Mouse (Mus musculus): ENCODE results near the gene St3gal6. TPM values are rescaled to one million over a fixed set of nuclear protein-coding genes. Genes with fewer than 3 reads are reported as not detected.
A peak's percentile ranks its signal among the peaks of the same experiment; 100 is the strongest.

Gene St3gal6
- polyA plus RNA-seq, 1 experiment, result 11.5 TPM

GRCm38 (mm10) chr16:58455118-58455517 lies 68.9 kb downstream of the St3gal6 start:
- no peaks in the 10 kb centered on the region for H3K9me3 ChIP-seq (ENCODE audit: control insufficient read depth, low read length)
- no peaks in the 10 kb centered on the region for H3K27me3 ChIP-seq (ENCODE audit: control insufficient read depth)
- H3K4me1 ChIP-seq (ENCODE audit: control insufficient read depth), result peaks cover 85% of the 10 kb centered on the region
- peaks cover 60% of the 10 kb centered on the region for H3K36me3 ChIP-seq (ENCODE audit: control insufficient read depth)
- TF ChIP-seq GATA1 (IDR thresholded peaks at IDR 0.05; ENCODE audit: low read length), result no peak
- TF ChIP-seq TAL1 (IDR thresholded peaks at IDR 0.05; ENCODE audit: low read length), result no peak
- H3K4me3 ChIP-seq (replicated peaks), result peak overlapping the region; percentile 22

GRCm38 (mm10) chr16:58454617-58455016 lies 69.4 kb downstream of the St3gal6 start:
- Histone ChIP-seq H3K36me3 (ENCODE audit: control insufficient read depth) (peaks cover 61% of the 10 kb centered on the region), H3K27me3 (ENCODE audit: control insufficient read depth) (no peaks in the 10 kb centered on the region), H3K4me1 (ENCODE audit: control insufficient read depth) (peaks cover 85% of the 10 kb centered on the region), H3K9me3 (ENCODE audit: control insufficient read depth, low read length) (no peaks in the 10 kb centered on the region), H3K4me3 (replicated peaks) (peak overlapping the region; percentile 3)
- TF ChIP-seq TAL1 (IDR thresholded peaks at IDR 0.05; ENCODE audit: low read length) (peak; percentile 45; the same call in 1 of the 3 replicates), GATA1 (IDR thresholded peaks at IDR 0.05; ENCODE audit: low read length) (peak; percentile 66)

DNA sequence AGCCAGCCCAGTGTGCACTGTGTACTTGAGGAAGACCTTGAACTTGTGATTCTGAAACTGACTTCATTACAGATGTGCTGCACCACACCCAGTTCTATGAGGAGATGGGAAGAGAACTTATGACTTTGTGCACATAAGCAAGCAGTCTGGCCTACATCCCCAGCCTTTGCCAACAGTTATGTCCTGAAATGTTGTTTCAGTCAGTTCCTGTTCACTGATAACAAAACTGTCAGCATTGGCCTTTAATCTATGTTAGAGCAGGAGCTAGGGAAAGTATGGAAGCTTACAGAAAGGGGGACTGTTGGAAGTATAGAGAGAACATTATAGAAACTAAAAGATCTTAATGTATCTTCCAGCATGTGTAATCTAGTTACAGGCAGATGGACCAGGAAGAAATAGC lies 70.2 kb downstream of the St3gal6 start:
- Histone ChIP-seq H3K4me1 (ENCODE audit: control insufficient read depth) (peaks cover 87% of the 10 kb centered on the region), H3K27me3 (ENCODE audit: control insufficient read depth) (no peaks in the 10 kb centered on the region), H3K4me3 (replicated peaks) (no peak overlapping the region), H3K36me3 (ENCODE audit: control insufficient read depth) (peaks cover 58% of the 10 kb centered on the region), H3K9me3 (ENCODE audit: control insufficient read depth, low read length) (no peaks in the 10 kb centered on the region)
- TF ChIP-seq TAL1 (IDR thresholded peaks at IDR 0.05; ENCODE audit: low read length) (no peak), GATA1 (IDR thresholded peaks at IDR 0.05; ENCODE audit: low read length) (no peak)

DNA sequence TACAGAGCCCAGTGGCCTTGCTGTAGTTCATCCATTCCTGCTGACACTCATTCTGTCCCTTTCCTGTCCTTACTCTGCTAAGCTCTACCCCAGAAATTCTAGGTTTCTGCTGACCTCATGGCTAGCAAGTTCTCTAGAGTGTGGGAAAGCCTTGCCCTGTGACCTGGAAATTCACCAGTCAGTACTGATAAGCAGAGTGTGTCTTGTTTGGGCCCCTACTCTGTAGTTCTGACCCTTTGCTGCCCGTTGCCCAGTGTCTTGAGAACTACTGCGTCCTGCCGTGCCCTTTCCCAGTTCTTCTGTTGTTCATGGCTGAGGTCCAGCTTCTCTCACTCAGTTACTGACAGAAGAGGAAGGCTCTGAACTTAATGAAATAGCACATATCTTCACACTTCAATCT lies 70.9 kb downstream of the St3gal6 start:
- H3K4me1 ChIP-seq (ENCODE audit: control insufficient read depth), result peaks cover 87% of the 10 kb centered on the region
- H3K27me3 ChIP-seq (ENCODE audit: control insufficient read depth), result no peaks in the 10 kb centered on the region
- H3K9me3 ChIP-seq (ENCODE audit: control insufficient read depth, low read length), result no peaks in the 10 kb centered on the region
- peaks cover 53% of the 10 kb centered on the region for H3K36me3 ChIP-seq (ENCODE audit: control insufficient read depth)
- TF ChIP-seq GATA1 (IDR thresholded peaks at IDR 0.05; ENCODE audit: low read length) (peak; percentile 18; the same call in 1 of the 2 replicates), TAL1 (IDR thresholded peaks at IDR 0.05; ENCODE audit: low read length) (no peak)
- no peak overlapping the region for H3K4me3 ChIP-seq (replicated peaks)

GRCm38 (mm10) chr16:58451647-58452046 lies 72.4 kb downstream of the St3gal6 start:
- H3K9me3 ChIP-seq (ENCODE audit: control insufficient read depth, low read length), result no peaks in the 10 kb centered on the region
- TF ChIP-seq TAL1 (IDR thresholded peaks at IDR 0.05; ENCODE audit: low read length) (no peak), GATA1 (IDR thresholded peaks at IDR 0.05; ENCODE audit: low read length) (no peak)
- H3K4me1 ChIP-seq (ENCODE audit: control insufficient read depth), result peaks cover 84% of the 10 kb centered on the region
- no peaks in the 10 kb centered on the region for H3K27me3 ChIP-seq (ENCODE audit: control insufficient read depth)
- H3K36me3 ChIP-seq (ENCODE audit: control insufficient read depth), result peaks cover 48% of the 10 kb centered on the region
- H3K4me3 ChIP-seq (replicated peaks), result no peak overlapping the region

- H3K27me3 ChIP-seq (ENCODE audit: control insufficient read depth), result no peaks in the 10 kb centered on the region
Measured at GRCm38 (mm10) chr16:58450648-58451047, 73.4 kb downstream of the St3gal6 start.

DNA sequence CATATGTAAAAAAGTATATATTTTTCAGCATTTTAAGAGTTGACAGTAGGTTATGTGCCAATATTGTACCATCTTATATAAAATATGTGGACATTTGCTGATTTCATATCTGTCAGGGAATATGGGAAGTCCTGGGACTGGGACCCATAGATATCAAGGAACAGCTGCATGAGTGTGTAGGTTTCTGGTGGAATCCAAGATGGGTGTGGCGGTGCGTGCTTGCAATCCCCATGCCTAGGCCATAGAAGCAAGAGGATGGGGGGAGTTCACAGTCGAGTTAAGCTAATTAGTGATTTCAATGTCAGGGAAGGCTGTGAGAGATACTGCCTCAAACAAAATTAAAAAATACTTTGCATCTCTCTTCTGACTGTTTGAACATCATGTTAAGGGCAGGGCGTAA lies 75.0 kb downstream of the St3gal6 start:
- Histone ChIP-seq H3K9me3 (ENCODE audit: control insufficient read depth, low read length) (no peaks in the 10 kb centered on the region), H3K4me3 (replicated peaks) (no peak overlapping the region), H3K36me3 (ENCODE audit: control insufficient read depth) (peaks cover 40% of the 10 kb centered on the region), H3K27me3 (ENCODE audit: control insufficient read depth) (no peaks in the 10 kb centered on the region), H3K4me1 (ENCODE audit: control insufficient read depth) (peaks cover 65% of the 10 kb centered on the region)
- TF ChIP-seq GATA1 (IDR thresholded peaks at IDR 0.05; ENCODE audit: low read length), result no peak

More at GRCm38 (mm10) chr16:58450648-58451047, 73.4 kb downstream of the St3gal6 start:
- peaks cover 80% of the 10 kb centered on the region for H3K4me1 ChIP-seq (ENCODE audit: control insufficient read depth)
- peaks cover 45% of the 10 kb centered on the region for H3K36me3 ChIP-seq (ENCODE audit: control insufficient read depth)
- H3K4me3 ChIP-seq (replicated peaks), result no peak overlapping the region
- H3K9me3 ChIP-seq (ENCODE audit: control insufficient read depth, low read length), result no peaks in the 10 kb centered on the region
- TF ChIP-seq GATA1 (IDR thresholded peaks at IDR 0.05; ENCODE audit: low read length) (no peak), TAL1 (IDR thresholded peaks at IDR 0.05; ENCODE audit: low read length) (no peak)

GRCm38 (mm10) chr16:58446281-58447259 lies 77.5 kb downstream of the St3gal6 start:
- Histone ChIP-seq H3K4me1 (ENCODE audit: control insufficient read depth) (peaks cover 44% of the 10 kb centered on the region), H3K36me3 (ENCODE audit: control insufficient read depth) (peaks cover 23% of the 10 kb centered on the region), H3K9me3 (ENCODE audit: control insufficient read depth, low read length) (no peaks in the 10 kb centered on the region), H3K27me3 (ENCODE audit: control insufficient read depth) (no peaks in the 10 kb centered on the region; the same call in 1 of the 2 replicates), H3K4me3 (replicated peaks) (no peak overlapping the region)
- no peak for TF ChIP-seq TAL1 (IDR thresholded peaks at IDR 0.05; ENCODE audit: low read length)
- no peak for TF ChIP-seq GATA1 (IDR thresholded peaks at IDR 0.05; ENCODE audit: low read length)

GRCm38 (mm10) chr16:58444735-58445134 lies 79.3 kb downstream of the St3gal6 start:
- Histone ChIP-seq H3K27me3 (ENCODE audit: control insufficient read depth) (no peaks in the 10 kb centered on the region; the same call in 1 of the 2 replicates), H3K4me1 (ENCODE audit: control insufficient read depth) (peaks cover 32% of the 10 kb centered on the region), H3K4me3 (replicated peaks) (no peak overlapping the region), H3K36me3 (ENCODE audit: control insufficient read depth) (peaks cover 7% of the 10 kb centered on the region), H3K9me3 (ENCODE audit: control insufficient read depth, low read length) (no peaks in the 10 kb centered on the region)
- TF ChIP-seq TAL1 (IDR thresholded peaks at IDR 0.05; ENCODE audit: low read length) (no peak), GATA1 (IDR thresholded peaks at IDR 0.05; ENCODE audit: low read length) (no peak)
